Mouse (Mus musculus) embryonic facial prominence, embryonic 13.5 days (tissue): Measurements from ENCODE around the gene Chp2. TPM values are rescaled to one million over a fixed set of nuclear protein-coding genes. Genes with fewer than 3 reads are reported as not detected.
"Not testable (repeated sequence)": the region's sequence is repeated elsewhere in the genome, so short reads cannot be mapped to it uniquely, and the experiment has no call there.

Source experiments
- ATAC-seq: fragments of 200-750 bp; cut with Nextera tagmentation; 2 replicates; pipeline ENCODE4 v1.8.0; 2017; ENCODE audit warnings: low read depth; ENCODE audit not compliant: insufficient number of reproducible peaks, insufficient read depth, low FRiP score, low TSS enrichment
- H3K27ac ChIP-seq: fragments of 300-500 bp; sonication (generic); 2 replicates; pipeline ENCODE4 v1.5.1; 2015; ENCODE audit warnings: moderate library complexity, mild to moderate bottlenecking, inconsistent platforms
- H3K27me3 ChIP-seq: fragments of 300-500 bp; sonication (generic); 2 replicates; pipeline ENCODE4 v1.6.1; 2015; ENCODE audit warnings: mild to moderate bottlenecking, inconsistent platforms
- H3K36me3 ChIP-seq: fragments of 300-500 bp; sonication (generic); 2 replicates; pipeline ENCODE4 v1.6.1; 2015; ENCODE audit warnings: mild to moderate bottlenecking, inconsistent platforms
- H3K4me1 ChIP-seq: fragments of 300-500 bp; sonication (generic); 2 replicates; pipeline ENCODE4 v1.6.1; 2015; ENCODE audit warnings: inconsistent platforms
- H3K4me2 ChIP-seq: fragments of 300-500 bp; sonication (generic); 2 replicates; pipeline ENCODE4 v1.6.1; 2015; ENCODE audit warnings: moderate library complexity, mild to moderate bottlenecking, inconsistent platforms
- H3K4me3 ChIP-seq: fragments of 300-500 bp; sonication (generic); 2 replicates; pipeline ENCODE4 v1.5.1; 2015; ENCODE audit warnings: mild to moderate bottlenecking, inconsistent platforms
- H3K9ac ChIP-seq: fragments of 300-500 bp; sonication (generic); 2 replicates; pipeline ENCODE4 v1.6.1; 2015; ENCODE audit warnings: mild to moderate bottlenecking, inconsistent platforms
- H3K9me3 ChIP-seq: fragments of 300-500 bp; sonication (generic); 2 replicates; pipeline ENCODE4 v1.6.1; 2016; ENCODE audit warnings: inconsistent platforms
- WGBS: fragments of 180-500 bp; shearing (Covaris S2); methylation state at CpG from one replicate; pipeline ENCODE4 v1.1.7; 2015; ENCODE audit warnings: mixed read lengths; 5-methylcytosine and 5-hydroxymethylcytosine counted together
- polyA plus RNA-seq: library from polyadenylated mRNA; unstranded; fragments of >200 nt; fragmentation: Nextera tagmentation; extraction: Ambion mirVana; gene quantifications from 2 replicates; pipeline ENCODE4 v1.2.1, GENCODE M21; 2015

Chp2 gene
- polyA plus RNA-seq, 1 experiment from 2014 or later: not detected

DNA sequence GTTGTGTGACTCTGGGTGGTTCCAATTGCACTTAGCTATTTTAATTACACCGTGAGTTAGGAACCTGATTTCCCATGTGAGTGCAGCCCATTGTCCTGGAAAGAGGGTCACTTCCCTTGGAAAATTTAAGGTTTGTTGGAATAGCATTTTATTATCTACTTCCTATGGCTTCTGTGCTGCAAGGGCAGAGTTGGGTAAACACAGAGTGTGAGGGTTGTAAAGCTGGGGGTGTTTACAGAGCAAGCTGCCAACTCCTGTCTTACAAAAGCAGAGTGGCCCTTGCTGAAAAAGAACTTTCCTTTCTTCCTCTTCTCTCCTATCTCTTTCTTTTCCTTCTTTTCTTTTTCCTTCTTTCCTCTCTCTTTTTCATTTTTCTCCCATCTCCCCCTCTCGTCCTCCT, 15.4 kb upstream of the Chp2 start:
- H3K36me3 ChIP-seq: no peaks in the 10 kb centered on the region
- ATAC-seq: no peak
- no peaks in the 10 kb centered on the region for H3K9me3 ChIP-seq
- H3K9ac ChIP-seq: no peak overlapping the region
- no peak overlapping the region for H3K27ac ChIP-seq
- no peaks in the 10 kb centered on the region for H3K27me3 ChIP-seq
- no peak overlapping the region for H3K4me3 ChIP-seq
- no peak overlapping the region for H3K4me2 ChIP-seq
- no peaks in the 10 kb centered on the region for H3K4me1 ChIP-seq
- WGBS: 49% methylated on average over 2 of the region's 2 CpGs

DNA sequence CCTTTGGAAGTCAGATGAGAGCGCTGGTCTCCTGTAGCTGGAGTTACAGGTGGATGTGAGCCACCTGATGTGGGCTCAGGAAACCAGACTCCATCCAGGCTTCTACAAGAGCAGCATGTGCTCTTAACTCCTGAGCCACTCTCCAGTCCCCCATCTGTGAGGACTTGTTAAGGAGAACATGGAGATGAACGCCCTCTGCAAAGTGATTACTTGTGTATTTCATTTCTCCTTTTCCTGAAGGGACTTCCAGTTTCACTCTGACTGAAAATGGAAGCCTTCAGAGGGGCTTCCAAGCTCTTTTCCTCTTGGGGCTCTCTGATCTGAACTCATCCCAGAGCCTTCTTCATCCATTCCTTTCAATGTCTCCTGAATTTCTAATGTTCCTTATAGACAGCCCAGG, 13.2 kb upstream of the Chp2 start:
- no peak overlapping the region for H3K4me3 ChIP-seq
- WGBS: 71% methylated on average over 2 of the region's 2 CpGs
- no peak overlapping the region for H3K9ac ChIP-seq
- no peak for ATAC-seq
- H3K36me3 ChIP-seq: no peaks in the 10 kb centered on the region
- H3K4me2 ChIP-seq: no peak overlapping the region
- no peak overlapping the region for H3K27ac ChIP-seq
- no peaks in the 10 kb centered on the region for H3K9me3 ChIP-seq
- no peaks in the 10 kb centered on the region for H3K27me3 ChIP-seq
- H3K4me1 ChIP-seq: no peaks in the 10 kb centered on the region

DNA sequence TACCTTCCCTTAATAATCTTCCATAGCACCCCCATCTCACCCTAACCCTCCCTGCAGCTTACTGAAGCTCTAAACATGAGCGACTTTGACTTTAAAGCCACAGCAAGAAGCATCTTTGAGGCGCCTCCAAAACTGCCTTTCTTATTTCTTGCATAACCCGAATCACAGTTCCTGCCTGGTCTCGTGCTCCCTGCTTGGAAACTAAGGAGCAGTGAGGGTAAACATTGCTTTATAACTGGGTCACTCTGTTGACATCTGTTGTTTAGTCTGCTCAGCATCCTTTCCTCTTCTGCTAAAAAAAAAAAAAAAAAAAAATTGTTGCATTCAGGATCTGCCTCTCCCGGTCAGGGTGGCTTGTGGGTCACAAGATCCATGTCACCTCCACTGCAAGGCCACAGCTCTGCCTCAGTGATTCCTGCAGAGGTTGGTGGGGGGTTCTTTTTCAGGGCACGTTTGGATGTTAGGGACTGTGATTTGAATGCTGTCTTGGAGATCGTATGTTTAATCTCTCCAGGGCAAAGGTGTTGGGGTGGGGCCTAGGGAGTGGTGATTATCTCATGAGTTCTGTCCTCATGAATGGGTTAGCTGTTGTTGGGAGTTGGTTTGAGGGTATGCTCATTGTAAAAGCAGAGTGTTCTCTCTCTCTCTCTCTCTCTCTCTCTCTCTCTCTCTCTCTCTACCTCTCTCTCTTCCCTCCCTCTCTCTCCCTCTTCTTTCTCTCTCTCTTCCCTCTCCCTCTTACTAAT, 10.8 kb upstream of the Chp2 start:
- Histone ChIP-seq H3K9ac (no peak overlapping the region), H3K36me3 (no peaks in the 10 kb centered on the region), H3K4me2 (no peak overlapping the region), H3K27ac (no peak overlapping the region), H3K4me1 (no peaks in the 10 kb centered on the region), H3K4me3 (no peak overlapping the region), H3K27me3 (no peaks in the 10 kb centered on the region), H3K9me3 (no peaks in the 10 kb centered on the region)
- 55% methylated on average over 7 of the region's 7 CpGs for WGBS
- ATAC-seq: no peak

- no peaks in the 10 kb centered on the region for H3K4me1 ChIP-seq
- H3K36me3 ChIP-seq: no peaks in the 10 kb centered on the region
- no peak overlapping the region for H3K9ac ChIP-seq
- no peaks in the 10 kb centered on the region for H3K27me3 ChIP-seq
- no peak for ATAC-seq
- H3K9me3 ChIP-seq: no peaks in the 10 kb centered on the region
- H3K4me3 ChIP-seq: no peak overlapping the region
- H3K27ac ChIP-seq: no peak overlapping the region
- 69% methylated on average over 7 of the region's 7 CpGs for WGBS
- H3K4me2 ChIP-seq: no peak overlapping the region
Measured at GRCm38 (mm10) chr7:122226020-122226742, 6.9 kb downstream of the Chp2 start.

DNA sequence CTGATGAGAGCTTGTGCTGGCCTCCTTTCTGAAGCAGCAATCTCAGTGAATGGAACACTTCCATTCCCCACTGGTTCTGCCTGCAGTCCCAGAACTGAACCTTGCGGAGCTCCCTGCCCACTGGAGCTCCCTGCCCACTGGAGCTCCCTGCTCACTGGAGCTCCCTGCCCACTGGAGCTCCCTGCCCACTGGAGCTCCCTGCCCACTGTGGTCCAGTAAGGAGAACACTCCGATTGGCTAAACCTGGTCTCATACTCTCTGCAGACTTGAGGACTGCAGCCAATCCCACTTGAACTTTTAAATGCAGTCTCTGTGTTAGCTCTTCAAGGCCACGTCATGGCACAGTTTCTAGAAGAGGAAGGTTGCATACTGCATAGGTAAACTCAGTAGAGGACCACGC, 7.4 kb downstream of the Chp2 start:
- no peaks in the 10 kb centered on the region for H3K9me3 ChIP-seq
- no peak overlapping the region for H3K9ac ChIP-seq
- H3K4me2 ChIP-seq: no peak overlapping the region
- H3K4me3 ChIP-seq: no peak overlapping the region
- WGBS: 89% methylated on average over 4 of the region's 4 CpGs
- H3K36me3 ChIP-seq: no peaks in the 10 kb centered on the region
- H3K27me3 ChIP-seq: no peaks in the 10 kb centered on the region
- H3K4me1 ChIP-seq: no peaks in the 10 kb centered on the region
- no peak for ATAC-seq
- H3K27ac ChIP-seq: no peak overlapping the region

- no peak overlapping the region for H3K27ac ChIP-seq
- no peak overlapping the region for H3K4me3 ChIP-seq
- H3K9me3 ChIP-seq: no peaks in the 10 kb centered on the region
- ATAC-seq: no peak
- no peak overlapping the region for H3K9ac ChIP-seq
- no peaks in the 10 kb centered on the region for H3K36me3 ChIP-seq
- H3K4me1 ChIP-seq: no peaks in the 10 kb centered on the region
- 45% methylated on average over 3 of the region's 3 CpGs for WGBS
- H3K4me2 ChIP-seq: no peak overlapping the region
- H3K27me3 ChIP-seq: no peaks in the 10 kb centered on the region
Measured at GRCm38 (mm10) chr7:122229306-122229705, 10.0 kb downstream of the Chp2 start.

- Histone ChIP-seq H3K27ac (no peak overlapping the region), H3K27me3 (no peaks in the 10 kb centered on the region), H3K4me1 (no peaks in the 10 kb centered on the region), H3K4me2 (no peak overlapping the region), H3K9me3 (no peaks in the 10 kb centered on the region), H3K36me3 (no peaks in the 10 kb centered on the region), H3K4me3 (no peak overlapping the region), H3K9ac (no peak overlapping the region)
- ATAC-seq: no peak
- WGBS: 62% methylated on average over 4 of the region's 4 CpGs
Measured at GRCm38 (mm10) chr7:122229916-122230315, 10.6 kb downstream of the Chp2 start.

DNA sequence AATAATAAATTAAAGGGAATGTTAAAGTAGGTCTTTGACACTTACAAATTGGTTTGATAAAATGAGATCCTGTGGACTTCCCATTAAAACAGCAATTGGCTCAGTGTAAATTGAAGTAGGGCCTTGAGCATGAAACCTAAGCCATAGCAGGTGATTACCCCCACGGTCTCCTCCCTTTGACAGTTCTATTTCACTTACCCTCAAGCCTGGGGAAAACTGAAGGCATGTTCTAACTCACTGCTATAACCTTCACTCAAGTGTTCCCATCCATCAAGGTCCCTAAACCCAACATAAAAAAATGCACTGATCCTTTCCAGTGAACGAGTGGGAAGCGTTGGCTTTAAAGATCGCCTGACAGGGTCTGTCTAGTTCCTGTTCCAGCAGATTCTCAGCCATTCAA, 11.6 kb downstream of the Chp2 start:
- Histone ChIP-seq H3K9ac (no peak overlapping the region), H3K4me3 (no peak overlapping the region), H3K9me3 (no peaks in the 10 kb centered on the region), H3K27me3 (no peaks in the 10 kb centered on the region), H3K4me2 (no peak overlapping the region), H3K27ac (no peak overlapping the region), H3K36me3 (no peaks in the 10 kb centered on the region), H3K4me1 (no peaks in the 10 kb centered on the region)
- ATAC-seq: no peak
- 77% methylated on average over 4 of the region's 4 CpGs for WGBS

DNA sequence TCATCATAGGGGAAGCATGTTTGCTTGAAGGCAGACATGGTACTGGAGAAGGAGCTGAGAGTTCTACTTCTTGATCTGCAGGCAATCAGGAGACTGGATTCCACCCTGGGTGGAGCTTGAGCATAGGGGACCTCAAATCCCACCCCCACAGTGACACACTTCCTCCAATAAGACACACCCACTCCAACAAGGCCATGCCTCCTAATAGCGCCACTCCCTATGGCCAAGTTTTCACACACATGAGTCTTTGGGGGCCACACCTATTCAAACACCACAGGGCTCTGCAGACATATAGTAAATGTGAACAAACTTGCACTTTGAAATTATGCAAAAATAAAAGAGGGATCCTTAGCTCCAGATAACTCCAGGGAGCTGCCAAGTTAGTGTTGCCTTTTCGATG, 19.6 kb downstream of the Chp2 start:
- no peak overlapping the region for H3K27ac ChIP-seq
- H3K9ac ChIP-seq: no peak overlapping the region
- H3K27me3 ChIP-seq: no peaks in the 10 kb centered on the region
- no peak overlapping the region for H3K4me3 ChIP-seq
- no peaks in the 10 kb centered on the region for H3K36me3 ChIP-seq
- H3K4me1 ChIP-seq: no peaks in the 10 kb centered on the region
- H3K9me3 ChIP-seq: no peaks in the 10 kb centered on the region
- ATAC-seq: no peak
- no peak overlapping the region for H3K4me2 ChIP-seq
- WGBS: 94% methylated on average over 2 of the region's 2 CpGs

DNA sequence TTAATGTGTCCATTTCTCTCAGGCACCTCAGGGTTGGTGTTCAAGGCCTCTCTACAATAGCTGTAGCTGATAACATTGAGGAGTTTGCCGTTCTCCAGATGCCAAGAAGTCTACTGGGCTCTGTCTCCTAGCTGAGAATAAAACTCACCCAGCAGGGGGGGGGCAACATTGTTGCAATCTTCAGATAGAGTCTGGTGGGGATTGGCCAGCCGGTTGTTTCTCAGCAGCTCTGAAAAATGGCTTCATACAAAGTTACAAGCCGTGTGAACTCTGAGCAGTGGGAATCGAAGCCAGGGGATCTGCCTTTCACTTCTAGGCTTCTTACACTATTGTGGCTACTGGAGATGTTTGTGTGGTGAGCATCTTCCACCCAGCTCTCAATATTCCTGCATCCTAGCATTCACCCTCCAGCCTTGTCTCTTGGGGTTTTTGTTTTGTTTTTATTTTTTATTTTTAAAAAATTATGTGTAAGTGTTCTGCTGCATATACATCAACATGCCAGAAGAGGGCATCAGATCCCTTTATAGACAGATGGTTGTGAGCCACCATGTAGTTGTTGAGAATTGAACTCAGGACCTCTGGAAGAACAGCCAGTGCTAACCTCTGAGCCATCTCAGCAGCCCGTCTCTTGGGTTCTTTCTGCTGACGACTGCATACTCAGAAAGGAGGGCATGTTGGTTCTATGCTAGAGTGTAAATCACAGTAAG, 21.3 kb downstream of the Chp2 start:
- Histone ChIP-seq H3K4me1 (no peaks in the 10 kb centered on the region), H3K9ac (no peak overlapping the region), H3K27ac (no peak overlapping the region), H3K9me3 (no peaks in the 10 kb centered on the region), H3K4me3 (no peak overlapping the region), H3K36me3 (no peaks in the 10 kb centered on the region), H3K27me3 (no peaks in the 10 kb centered on the region), H3K4me2 (no peak overlapping the region)
- 78% methylated on average over 6 of the region's 6 CpGs for WGBS
- no peak for ATAC-seq

GRCm38 (mm10) chr7:122242260-122242659, 23.0 kb downstream of the Chp2 start:
- ATAC-seq: no peak
- Histone ChIP-seq H3K36me3 (no peaks in the 10 kb centered on the region), H3K4me3 (no peak overlapping the region), H3K9ac (no peak overlapping the region), H3K4me2 (no peak overlapping the region), H3K27me3 (no peaks in the 10 kb centered on the region), H3K4me1 (no peaks in the 10 kb centered on the region), H3K27ac (no peak overlapping the region), H3K9me3 (no peaks in the 10 kb centered on the region)
- 38% methylated on average over 1 of the region's 1 CpGs for WGBS

GRCm38 (mm10) chr7:122242744-122243143, 23.4 kb downstream of the Chp2 start:
- H3K36me3 ChIP-seq, H3K9ac ChIP-seq, H3K27ac ChIP-seq, H3K4me1 ChIP-seq, H3K4me2 ChIP-seq, ATAC-seq, H3K4me3 ChIP-seq, H3K27me3 ChIP-seq, H3K9me3 ChIP-seq: not testable (repeated sequence)
